Mouse (Mus musculus) embryo, embryonic 11.5 days (tissue): ENCODE data around the gene Fyb2.
"Not testable (repeated sequence)": the region's sequence is repeated elsewhere in the genome, so short reads cannot be mapped to it uniquely, and the experiment has no call there.

ENCODE experiments used
- DNase-seq: peaks from one replicate; pipeline ENCODE4 v3.0.0-alpha.2; 2012; ENCODE audit warnings: low read depth, low spot score

Gene Fyb2

GRCm38 (mm10) chr4:104939535-104939934 is 26.3 kb downstream of the Fyb2 start:
- no peak for DNase-seq

GRCm38 (mm10) chr4:104941895-104942294 is 28.6 kb downstream of the Fyb2 start:
- no peak for DNase-seq

GRCm38 (mm10) chr4:104944482-104944881 is 31.2 kb downstream of the Fyb2 start:
- DNase-seq = no peak

- no peak for DNase-seq
Measured at GRCm38 (mm10) chr4:104948886-104949285, 35.6 kb downstream of the Fyb2 start.

GRCm38 (mm10) chr4:104949304-104949703 is 36.0 kb downstream of the Fyb2 start:
- no peak for DNase-seq

- no peak for DNase-seq
Measured at GRCm38 (mm10) chr4:104951280-104951878, 38.1 kb downstream of the Fyb2 start.

GRCm38 (mm10) chr4:104956691-104957090 is 43.4 kb downstream of the Fyb2 start:
- no peak for DNase-seq

- DNase-seq = no peak
Measured at GRCm38 (mm10) chr4:104961431-104961830, 48.2 kb downstream of the Fyb2 start.

GRCm38 (mm10) chr4:104972606-104973005 is 59.4 kb downstream of the Fyb2 start:
- DNase-seq = no peak

GRCm38 (mm10) chr4:104975162-104975830 is 62.0 kb downstream of the Fyb2 start:
- DNase-seq = no peak

GRCm38 (mm10) chr4:104985960-104986632 is 72.8 kb downstream of the Fyb2 start:
- no peak for DNase-seq

GRCm38 (mm10) chr4:104987631-104988030 is 74.4 kb downstream of the Fyb2 start:
- DNase-seq = no peak

- DNase-seq = no peak
Measured at GRCm38 (mm10) chr4:104988102-104988501, 74.8 kb downstream of the Fyb2 start.

- no peak for DNase-seq
Measured at GRCm38 (mm10) chr4:104988709-104989108, 75.5 kb downstream of the Fyb2 start.

- no peak for DNase-seq
Measured at GRCm38 (mm10) chr4:104990016-104990415, 76.8 kb downstream of the Fyb2 start.

GRCm38 (mm10) chr4:104990686-104991085 is 77.4 kb downstream of the Fyb2 start:
- DNase-seq = no peak

- DNase-seq = no peak
Measured at GRCm38 (mm10) chr4:104992271-104992670, 79.0 kb downstream of the Fyb2 start.

GRCm38 (mm10) chr4:104993140-104993874 is 80.1 kb downstream of the Fyb2 start:
- no peak for DNase-seq

- no peak for DNase-seq
Measured at GRCm38 (mm10) chr4:104999702-105000101, 86.4 kb downstream of the Fyb2 start.

- DNase-seq = no peak
Measured at GRCm38 (mm10) chr4:105001736-105002135, 88.5 kb downstream of the Fyb2 start.

- DNase-seq = no peak
Measured at GRCm38 (mm10) chr4:105004135-105004534, 90.9 kb downstream of the Fyb2 start.

- not testable (repeated sequence) for DNase-seq
Measured at GRCm38 (mm10) chr4:105004649-105005048, 91.4 kb downstream of the Fyb2 start.
